Mouse (Mus musculus) limb, embryonic 12.5 days (tissue): ENCODE results near the gene Uxs1. TPM values are rescaled to one million over a fixed set of nuclear protein-coding genes. Genes with fewer than 3 reads are reported as not detected.
A peak's percentile ranks its signal among the peaks of the same experiment; 100 is the strongest.

ENCODE experiments used
- ATAC-seq: fragments of 200-750 bp; cut with Nextera tagmentation; 2 replicates; pipeline ENCODE4 v1.8.0; 2017; ENCODE audit warnings: low read depth, moderate TSS enrichment; ENCODE audit not compliant: insufficient number of reproducible peaks, insufficient read depth, low FRiP score, low TSS enrichment
- H3K27ac ChIP-seq: fragments of 300-500 bp; sonication (generic); 2 replicates; pipeline ENCODE4 v1.5.1; 2016; ENCODE audit warnings: mild to moderate bottlenecking, moderate library complexity
- H3K27me3 ChIP-seq: fragments of 300-500 bp; sonication (generic); 2 replicates; pipeline ENCODE4 v1.6.1; 2016; ENCODE audit warnings: mild to moderate bottlenecking, moderate library complexity
- H3K36me3 ChIP-seq: fragments of 300-500 bp; sonication (generic); 2 replicates; pipeline ENCODE4 v1.6.1; 2016; ENCODE audit warnings: mild to moderate bottlenecking, moderate library complexity
- H3K4me1 ChIP-seq: fragments of 300-500 bp; sonication (generic); replicated peaks from 2 replicates; pipeline ENCODE4 v1.6.1; 2016
- H3K4me2 ChIP-seq: fragments of 300-500 bp; sonication (generic); 2 replicates; pipeline ENCODE4 v1.6.1; 2016; ENCODE audit warnings: mild to moderate bottlenecking, moderate library complexity
- H3K4me3 ChIP-seq: fragments of 300-500 bp; sonication (generic); replicated peaks from 2 replicates; pipeline ENCODE4 v1.5.1; 2016; ENCODE audit warnings: mild to moderate bottlenecking
- H3K9ac ChIP-seq: fragments of 300-500 bp; sonication (generic); replicated peaks from 2 replicates; pipeline ENCODE4 v1.6.1; 2016; ENCODE audit warnings: mild to moderate bottlenecking, moderate library complexity
- H3K9me3 ChIP-seq: fragments of 300-500 bp; sonication (generic); 2 replicates; pipeline ENCODE4 v1.6.1; 2016; ENCODE audit warnings: mild to moderate bottlenecking, moderate library complexity
- WGBS: fragments of 180-500 bp; shearing (Covaris S2); methylation state at CpG from one replicate; pipeline ENCODE4 v1.1.7; 2016; 5-methylcytosine and 5-hydroxymethylcytosine counted together
- polyA plus RNA-seq: library from polyadenylated mRNA; unstranded; fragments of >200 nt; fragmentation: Nextera tagmentation; extraction: Ambion mirVana; gene quantifications from 2 replicates; pipeline ENCODE4 v1.2.1, GENCODE M21; 2016

The Uxs1 gene
- polyA plus RNA-seq, 1 experiment from 2014 or later = 24.9 TPM

- H3K9me3 ChIP-seq = no peaks in the 10 kb centered on the region
- peaks cover 12% of the 10 kb centered on the region for H3K4me1 ChIP-seq
- H3K9ac ChIP-seq = peak overlapping the region; percentile 89
- H3K36me3 ChIP-seq = no peaks in the 10 kb centered on the region
- WGBS = under 1% methylated on average over 68 of the region's 68 CpGs
- H3K27me3 ChIP-seq = no peaks in the 10 kb centered on the region
- peak; percentile 78 for ATAC-seq
- H3K4me3 ChIP-seq = peak overlapping the region; percentile 93
- H3K4me2 ChIP-seq = peak overlapping the region; percentile 82
- peak overlapping the region; percentile 94 for H3K27ac ChIP-seq
Measured at GRCm38 (mm10) chr1:43827002-43827762, 418 bp downstream of the Uxs1 start.

- Histone ChIP-seq H3K36me3 (no peaks in the 10 kb centered on the region), H3K4me1 (peaks cover 12% of the 10 kb centered on the region), H3K9me3 (no peaks in the 10 kb centered on the region), H3K4me3 (peak overlapping the region; percentile 93), H3K4me2 (peak overlapping the region; percentile 82), H3K27me3 (no peaks in the 10 kb centered on the region), H3K9ac (peak overlapping the region; percentile 89), H3K27ac (peak overlapping the region; percentile 94)
- no peak for ATAC-seq
- 0% methylated on average over 3 of the region's 3 CpGs for WGBS
Measured at GRCm38 (mm10) chr1:43826628-43827001, 985 bp downstream of the Uxs1 start.

- H3K9me3 ChIP-seq = no peaks in the 10 kb centered on the region
- 93% methylated on average over 1 of the region's 1 CpGs for WGBS
- H3K4me1 ChIP-seq = peaks cover 25% of the 10 kb centered on the region
- H3K36me3 ChIP-seq = no peaks in the 10 kb centered on the region
- H3K27me3 ChIP-seq = no peaks in the 10 kb centered on the region
- H3K4me2 ChIP-seq = no peak overlapping the region
- H3K9ac ChIP-seq = no peak overlapping the region
- no peak for ATAC-seq
- H3K27ac ChIP-seq = no peak overlapping the region
- no peak overlapping the region for H3K4me3 ChIP-seq
Measured at GRCm38 (mm10) chr1:43823406-43823805, 4.2 kb downstream of the Uxs1 start.

- no peaks in the 10 kb centered on the region for H3K27me3 ChIP-seq
- peaks cover 28% of the 10 kb centered on the region for H3K4me1 ChIP-seq
- H3K9ac ChIP-seq = no peak overlapping the region
- H3K9me3 ChIP-seq = no peaks in the 10 kb centered on the region
- WGBS = 77% methylated on average over 5 of the region's 5 CpGs
- no peak overlapping the region for H3K4me2 ChIP-seq
- H3K27ac ChIP-seq = no peak overlapping the region
- H3K4me3 ChIP-seq = no peak overlapping the region
- ATAC-seq = no peak
- no peaks in the 10 kb centered on the region for H3K36me3 ChIP-seq
Measured at GRCm38 (mm10) chr1:43822586-43822985, 5.0 kb downstream of the Uxs1 start.

GRCm38 (mm10) chr1:43821804-43822203 is 5.8 kb downstream of the Uxs1 start:
- Histone ChIP-seq H3K36me3 (no peaks in the 10 kb centered on the region), H3K9ac (no peak overlapping the region), H3K4me1 (peaks cover 28% of the 10 kb centered on the region), H3K4me3 (no peak overlapping the region), H3K27me3 (no peaks in the 10 kb centered on the region), H3K27ac (no peak overlapping the region), H3K9me3 (no peaks in the 10 kb centered on the region), H3K4me2 (no peak overlapping the region)
- WGBS = 90% methylated on average over 1 of the region's 1 CpGs
- ATAC-seq = no peak

GRCm38 (mm10) chr1:43820571-43820970 is 7.0 kb downstream of the Uxs1 start:
- ATAC-seq = no peak
- 58% methylated on average over 1 of the region's 1 CpGs for WGBS

GRCm38 (mm10) chr1:43819091-43819490 is 8.5 kb downstream of the Uxs1 start:
- peak overlapping the region; percentile 8; the same call in 1 of the 2 replicates for H3K27ac ChIP-seq
- no peak for ATAC-seq
- no peak overlapping the region for H3K4me2 ChIP-seq
- no peaks in the 10 kb centered on the region for H3K36me3 ChIP-seq
- peaks cover 17% of the 10 kb centered on the region for H3K4me1 ChIP-seq
- no peaks in the 10 kb centered on the region for H3K27me3 ChIP-seq
- no peak overlapping the region for H3K9ac ChIP-seq
- H3K9me3 ChIP-seq = no peaks in the 10 kb centered on the region
- H3K4me3 ChIP-seq = no peak overlapping the region
- 61% methylated on average over 2 of the region's 2 CpGs for WGBS

More at GRCm38 (mm10) chr1:43820571-43820970, 7.0 kb downstream of the Uxs1 start:
- Histone ChIP-seq H3K4me3 (no peak overlapping the region), H3K36me3 (no peaks in the 10 kb centered on the region), H3K9ac (no peak overlapping the region), H3K27ac (no peak overlapping the region), H3K27me3 (no peaks in the 10 kb centered on the region), H3K9me3 (no peaks in the 10 kb centered on the region), H3K4me2 (no peak overlapping the region), H3K4me1 (peaks cover 23% of the 10 kb centered on the region)

- WGBS = 85% methylated on average over 4 of the region's 4 CpGs
- H3K4me3 ChIP-seq = no peak overlapping the region
Measured at GRCm38 (mm10) chr1:43818356-43818755, 9.2 kb downstream of the Uxs1 start.

GRCm38 (mm10) chr1:43811764-43812163 is 15.8 kb downstream of the Uxs1 start:
- no peak overlapping the region for H3K4me3 ChIP-seq
- ATAC-seq = no peak
- no peaks in the 10 kb centered on the region for H3K27me3 ChIP-seq
- no peak overlapping the region for H3K4me2 ChIP-seq
- WGBS = 92% methylated on average over 1 of the region's 1 CpGs
- H3K9me3 ChIP-seq = peaks cover 5% of the 10 kb centered on the region; the same call in 1 of the 2 replicates
- H3K27ac ChIP-seq = no peak overlapping the region
- 0 out of 2 replicates have a peak, but pooled peaks cover 5% of the 10 kb centered on the region for H3K4me1 ChIP-seq
- H3K36me3 ChIP-seq = peaks cover 8% of the 10 kb centered on the region
- no peak overlapping the region for H3K9ac ChIP-seq

More at GRCm38 (mm10) chr1:43818356-43818755, 9.2 kb downstream of the Uxs1 start:
- H3K4me1 ChIP-seq = peaks cover 17% of the 10 kb centered on the region
- no peaks in the 10 kb centered on the region for H3K9me3 ChIP-seq
- no peaks in the 10 kb centered on the region for H3K36me3 ChIP-seq
- no peak overlapping the region for H3K9ac ChIP-seq
- no peak overlapping the region for H3K27ac ChIP-seq
- no peak overlapping the region for H3K4me2 ChIP-seq
- H3K27me3 ChIP-seq = no peaks in the 10 kb centered on the region
- no peak for ATAC-seq

GRCm38 (mm10) chr1:43811055-43811454 is 16.5 kb downstream of the Uxs1 start:
- H3K9ac ChIP-seq = no peak overlapping the region
- H3K27ac ChIP-seq = no peak overlapping the region
- 90% methylated on average over 3 of the region's 3 CpGs for WGBS
- peaks cover 8% of the 10 kb centered on the region for H3K36me3 ChIP-seq
- H3K4me3 ChIP-seq = no peak overlapping the region
- ATAC-seq = no peak
- no peaks in the 10 kb centered on the region for H3K27me3 ChIP-seq
- no peak overlapping the region for H3K4me2 ChIP-seq
- H3K9me3 ChIP-seq = peaks cover 5% of the 10 kb centered on the region; the same call in 1 of the 2 replicates
- H3K4me1 ChIP-seq = 0 out of 2 replicates have a peak, but pooled peaks cover 5% of the 10 kb centered on the region

- H3K36me3 ChIP-seq = peaks cover 8% of the 10 kb centered on the region
- H3K4me2 ChIP-seq = no peak overlapping the region
- 97% methylated on average over 2 of the region's 2 CpGs for WGBS
- no peak overlapping the region for H3K4me3 ChIP-seq
- H3K27ac ChIP-seq = no peak overlapping the region
- no peaks in the 10 kb centered on the region for H3K27me3 ChIP-seq
- no peak overlapping the region for H3K9ac ChIP-seq
- H3K4me1 ChIP-seq = 0 out of 2 replicates have a peak, but pooled peaks cover 5% of the 10 kb centered on the region
- no peak for ATAC-seq
- H3K9me3 ChIP-seq = peaks cover 5% of the 10 kb centered on the region; the same call in 1 of the 2 replicates
Measured at GRCm38 (mm10) chr1:43809351-43809750, 18.2 kb downstream of the Uxs1 start.
